Mouse (Mus musculus): ENCODE measurements around the gene Auts2. TPM values are rescaled to one million over a fixed set of nuclear protein-coding genes. Genes with fewer than 3 reads are reported as not detected.
A peak's percentile ranks its signal among the peaks of the same experiment; 100 is the strongest.

Gene Auts2
- polyA plus RNA-seq, 1 experiment from 2014 or later = 82.5 TPM

- 11% methylated on average over 17 of the region's 17 CpGs for WGBS
- Histone ChIP-seq H3K9me3 (ENCODE audit: control insufficient read depth, low read length) (no peaks in the 10 kb centered on the region), H3K27me3 (ENCODE audit: control insufficient read depth, insufficient read depth, low read length) (no peaks in the 10 kb centered on the region), H3K9ac (replicated peaks; ENCODE audit: low read depth, low read length) (no peak overlapping the region), H3K36me3 (ENCODE audit: control insufficient read depth, insufficient read depth, low read length) (no peaks in the 10 kb centered on the region), H3K27ac (ENCODE audit: low read depth, low read length) (no peak overlapping the region), H3K4me2 (ENCODE audit: low read depth, low read length) (no peak overlapping the region), H3K4me1 (ENCODE audit: control insufficient read depth, insufficient read depth, low read length) (peaks cover 17% of the 10 kb centered on the region), H3K4me3 (ENCODE audit: low read depth, low read length) (no peak overlapping the region)
- peak; percentile 58 for ATAC-seq (ENCODE audit: low read depth)
Measured at GRCm38 (mm10) chr5:131548932-131549563, 994.1 kb downstream of the Auts2 start.

- no peaks in the 10 kb centered on the region for H3K27me3 ChIP-seq (ENCODE audit: control insufficient read depth, insufficient read depth, low read length)
- WGBS = 25% methylated on average over 6 of the region's 6 CpGs
- H3K27ac ChIP-seq (ENCODE audit: low read depth, low read length) = no peak overlapping the region
- H3K9me3 ChIP-seq (ENCODE audit: control insufficient read depth, low read length) = no peaks in the 10 kb centered on the region
- H3K36me3 ChIP-seq (ENCODE audit: control insufficient read depth, insufficient read depth, low read length) = no peaks in the 10 kb centered on the region
- 0 out of 2 replicates have a peak, but pooled peaks have one; percentile 38 for ATAC-seq (ENCODE audit: low read depth)
- H3K4me1 ChIP-seq (ENCODE audit: control insufficient read depth, insufficient read depth, low read length) = peaks cover 17% of the 10 kb centered on the region
- H3K4me2 ChIP-seq (ENCODE audit: low read depth, low read length) = no peak overlapping the region
- no peak overlapping the region for H3K9ac ChIP-seq (replicated peaks; ENCODE audit: low read depth, low read length)
- H3K4me3 ChIP-seq (ENCODE audit: low read depth, low read length) = no peak overlapping the region
Measured at GRCm38 (mm10) chr5:131547926-131548325, 995.2 kb downstream of the Auts2 start.

GRCm38 (mm10) chr5:131546414-131546813 lies 996.7 kb downstream of the Auts2 start:
- H3K4me3 ChIP-seq (ENCODE audit: low read depth, low read length) = no peak overlapping the region
- H3K9ac ChIP-seq (replicated peaks; ENCODE audit: low read depth, low read length) = no peak overlapping the region
- peaks cover 17% of the 10 kb centered on the region for H3K4me1 ChIP-seq (ENCODE audit: control insufficient read depth, insufficient read depth, low read length)
- H3K27ac ChIP-seq (ENCODE audit: low read depth, low read length) = no peak overlapping the region; the same call in 1 of the 2 replicates
- H3K9me3 ChIP-seq (ENCODE audit: control insufficient read depth, low read length) = no peaks in the 10 kb centered on the region
- no peak for ATAC-seq (ENCODE audit: low read depth)
- no peaks in the 10 kb centered on the region for H3K36me3 ChIP-seq (ENCODE audit: control insufficient read depth, insufficient read depth, low read length)
- H3K27me3 ChIP-seq (ENCODE audit: control insufficient read depth, insufficient read depth, low read length) = no peaks in the 10 kb centered on the region
- no peak overlapping the region for H3K4me2 ChIP-seq (ENCODE audit: low read depth, low read length)
- WGBS = 35% methylated on average over 1 of the region's 1 CpGs

- no peak for ATAC-seq (ENCODE audit: low read depth)
- no peaks in the 10 kb centered on the region for H3K27me3 ChIP-seq (ENCODE audit: control insufficient read depth, insufficient read depth, low read length)
Measured at GRCm38 (mm10) chr5:131544381-131544780, 998.8 kb downstream of the Auts2 start.

GRCm38 (mm10) chr5:131538311-131538915 lies 1004.7 kb downstream of the Auts2 start:
- Histone ChIP-seq H3K4me3 (ENCODE audit: low read depth, low read length) (peak overlapping the region; percentile 75), H3K9me3 (ENCODE audit: control insufficient read depth, low read length) (no peaks in the 10 kb centered on the region), H3K4me1 (ENCODE audit: control insufficient read depth, insufficient read depth, low read length) (peaks cover 12% of the 10 kb centered on the region; the same call in 1 of the 2 replicates), H3K4me2 (ENCODE audit: low read depth, low read length) (peak overlapping the region; percentile 82), H3K36me3 (ENCODE audit: control insufficient read depth, insufficient read depth, low read length) (no peaks in the 10 kb centered on the region), H3K27ac (ENCODE audit: low read depth, low read length) (peak overlapping the region; percentile 99), H3K9ac (replicated peaks; ENCODE audit: low read depth, low read length) (peak overlapping the region; percentile 99), H3K27me3 (ENCODE audit: control insufficient read depth, insufficient read depth, low read length) (no peaks in the 10 kb centered on the region)
- WGBS = under 1% methylated on average over 44 of the region's 68 CpGs
- ATAC-seq (ENCODE audit: low read depth) = peak; percentile 80

More at GRCm38 (mm10) chr5:131544381-131544780, 998.8 kb downstream of the Auts2 start:
- H3K4me2 ChIP-seq (ENCODE audit: low read depth, low read length) = no peak overlapping the region
- no peaks in the 10 kb centered on the region for H3K9me3 ChIP-seq (ENCODE audit: control insufficient read depth, low read length)
- no peak overlapping the region for H3K9ac ChIP-seq (replicated peaks; ENCODE audit: low read depth, low read length)
- H3K4me1 ChIP-seq (ENCODE audit: control insufficient read depth, insufficient read depth, low read length) = peaks cover 16% of the 10 kb centered on the region
- H3K27ac ChIP-seq (ENCODE audit: low read depth, low read length) = no peak overlapping the region
- H3K4me3 ChIP-seq (ENCODE audit: low read depth, low read length) = no peak overlapping the region
- H3K36me3 ChIP-seq (ENCODE audit: control insufficient read depth, insufficient read depth, low read length) = no peaks in the 10 kb centered on the region
- 84% methylated on average over 7 of the region's 7 CpGs for WGBS

GRCm38 (mm10) chr5:131537831-131538310 lies 1005.3 kb downstream of the Auts2 start:
- ATAC-seq (ENCODE audit: low read depth) = peak; percentile 78
- peak overlapping the region; percentile 99 for H3K27ac ChIP-seq (ENCODE audit: low read depth, low read length)

GRCm38 (mm10) chr5:131537155-131537830 lies 1005.9 kb downstream of the Auts2 start:
- Histone ChIP-seq H3K27ac (ENCODE audit: low read depth, low read length) (peak overlapping the region; percentile 99), H3K4me3 (ENCODE audit: low read depth, low read length) (peak overlapping the region; percentile 75), H3K9ac (replicated peaks; ENCODE audit: low read depth, low read length) (peak overlapping the region; percentile 99), H3K27me3 (ENCODE audit: control insufficient read depth, insufficient read depth, low read length) (no peaks in the 10 kb centered on the region), H3K36me3 (ENCODE audit: control insufficient read depth, insufficient read depth, low read length) (no peaks in the 10 kb centered on the region), H3K9me3 (ENCODE audit: control insufficient read depth, low read length) (no peaks in the 10 kb centered on the region), H3K4me1 (ENCODE audit: control insufficient read depth, insufficient read depth, low read length) (peaks cover 19% of the 10 kb centered on the region; the same call in 1 of the 2 replicates), H3K4me2 (ENCODE audit: low read depth, low read length) (peak overlapping the region; percentile 82)
- WGBS = under 1% methylated on average over 41 of the region's 44 CpGs
- peak; percentile 57 for ATAC-seq (ENCODE audit: low read depth)

More at GRCm38 (mm10) chr5:131537831-131538310, 1005.3 kb downstream of the Auts2 start:
- H3K4me3 ChIP-seq (ENCODE audit: low read depth, low read length) = peak overlapping the region; percentile 75
- peak overlapping the region; percentile 99 for H3K9ac ChIP-seq (replicated peaks; ENCODE audit: low read depth, low read length)
- H3K9me3 ChIP-seq (ENCODE audit: control insufficient read depth, low read length) = no peaks in the 10 kb centered on the region
- no peaks in the 10 kb centered on the region for H3K27me3 ChIP-seq (ENCODE audit: control insufficient read depth, insufficient read depth, low read length)
- H3K36me3 ChIP-seq (ENCODE audit: control insufficient read depth, insufficient read depth, low read length) = no peaks in the 10 kb centered on the region
- peaks cover 16% of the 10 kb centered on the region; the same call in 1 of the 2 replicates for H3K4me1 ChIP-seq (ENCODE audit: control insufficient read depth, insufficient read depth, low read length)
- WGBS = under 1% methylated on average over 27 of the region's 48 CpGs
- peak overlapping the region; percentile 82 for H3K4me2 ChIP-seq (ENCODE audit: low read depth, low read length)

- no peak for ATAC-seq (ENCODE audit: low read depth)
- peaks cover 28% of the 10 kb centered on the region for H3K4me1 ChIP-seq (ENCODE audit: control insufficient read depth, insufficient read depth, low read length)
- WGBS = 16% methylated on average over 6 of the region's 6 CpGs
Measured at GRCm38 (mm10) chr5:131535752-131536151, 1007.4 kb downstream of the Auts2 start.

More at GRCm38 (mm10) chr5:131535752-131536151, 1007.4 kb downstream of the Auts2 start:
- Histone ChIP-seq H3K9ac (replicated peaks; ENCODE audit: low read depth, low read length) (peak overlapping the region; percentile 99), H3K4me3 (ENCODE audit: low read depth, low read length) (peak overlapping the region; percentile 75), H3K27me3 (ENCODE audit: control insufficient read depth, insufficient read depth, low read length) (no peaks in the 10 kb centered on the region), H3K4me2 (ENCODE audit: low read depth, low read length) (peak overlapping the region; percentile 82), H3K36me3 (ENCODE audit: control insufficient read depth, insufficient read depth, low read length) (no peaks in the 10 kb centered on the region), H3K27ac (ENCODE audit: low read depth, low read length) (peak overlapping the region; percentile 99), H3K9me3 (ENCODE audit: control insufficient read depth, low read length) (no peaks in the 10 kb centered on the region)

All from neural tube, embryonic 14.5 days (tissue).